Mouse (Mus musculus) neutrophil, adult 65 days (primary cell): ENCODE results near the gene Nlrc5. TPM values are rescaled to one million over a fixed set of nuclear protein-coding genes. Genes with fewer than 3 reads are reported as not detected.

Experiments
- total RNA-seq: library from RNA; stranded (reverse); gene quantifications from 2 replicates; pipeline ENCODE4 v1.2.4, GENCODE M21; 2023

The Nlrc5 gene
- 12.1 and 18.9 TPM in 2 replicates for total RNA-seq

DNA sequence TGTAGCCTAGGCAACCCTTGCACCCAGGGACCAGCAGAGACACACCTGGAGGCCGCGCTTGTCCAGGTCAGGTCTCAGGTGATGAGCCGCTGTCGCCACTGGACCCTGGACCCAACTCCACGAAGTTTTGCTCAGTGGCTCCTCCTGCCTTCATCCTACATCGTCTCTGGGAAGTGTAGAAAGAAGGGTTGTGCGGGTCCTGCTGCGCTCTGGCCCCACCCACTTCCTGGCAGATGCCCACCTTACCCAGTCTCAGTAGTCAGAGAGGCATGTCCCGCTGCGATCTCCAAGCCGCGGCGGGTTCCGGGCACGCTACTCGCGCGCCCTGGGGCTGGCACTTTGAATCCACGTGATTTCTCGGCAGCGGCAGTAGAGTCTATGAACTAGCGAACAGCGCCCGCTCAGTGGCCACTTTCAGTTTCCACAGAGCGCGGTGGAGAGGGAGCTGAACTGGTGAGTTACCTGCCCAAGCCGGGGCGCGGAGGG lies at the start of gene Nlrc5:
Nlrc5 (plus strand) TSS at position 376 of the 486 bp plus-strand sequence.

DNA sequence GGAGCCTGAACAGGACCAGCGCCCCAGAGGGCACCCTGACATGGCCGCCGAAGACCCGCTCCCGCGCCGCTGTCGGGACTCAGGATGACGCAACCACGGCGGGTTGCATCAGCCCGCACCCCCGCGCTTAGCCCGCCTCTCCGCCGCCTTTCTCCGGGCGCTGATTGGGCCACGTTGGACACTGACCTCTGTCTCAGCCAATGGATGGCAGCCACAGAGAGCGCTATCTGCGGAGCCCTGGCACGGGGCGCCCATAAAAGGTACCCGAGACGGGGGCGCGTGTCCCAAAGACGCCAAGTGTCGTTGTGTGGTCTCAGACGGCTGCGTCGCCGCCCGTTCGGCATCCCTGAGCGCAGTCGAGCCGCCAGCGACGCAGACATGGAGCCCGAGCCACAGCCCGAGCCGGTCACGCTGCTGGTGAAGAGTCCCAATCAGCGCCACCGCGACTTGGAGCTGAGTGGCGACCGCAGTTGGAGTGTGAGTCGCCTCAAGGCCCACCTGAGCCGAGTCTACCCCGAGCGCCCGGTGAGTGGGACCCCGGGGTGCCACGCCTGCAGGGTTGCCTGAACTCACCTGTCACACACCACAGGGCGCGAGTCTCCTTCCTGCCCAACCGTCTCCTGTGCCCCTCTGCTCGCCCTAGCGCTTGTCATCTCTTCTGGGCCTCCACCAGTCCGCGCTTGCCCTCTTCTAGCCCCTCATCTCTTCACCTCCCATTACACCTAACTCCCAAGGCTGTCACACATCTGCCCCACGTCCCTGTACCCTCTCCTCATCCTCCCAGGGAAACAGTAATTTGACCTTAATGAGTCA lies 47.7 kb upstream of the Nlrc5 start, which contains the start of gene Herpud1:
Herpud1 (plus strand) TSS at position 225 of the 813 bp plus-strand sequence.

GRCm38 (mm10) chr8:94532873-94533671 lies 98.9 kb downstream of the Nlrc5 start, which contains the start of gene Cpne2:
Gene Cpne2 (plus strand): TSS chr8:94532990.

Other genes with a start within 250 kb of the Nlrc5 start
- gene Nup93, start 219.8 kb upstream of the Nlrc5 start, total RNA-seq, result 13.7 and 17.6 TPM in 2 replicates
- 2.1 and 2.7 TPM in 2 replicates for gene Slc12a3, start 105.2 kb upstream of the Nlrc5 start, total RNA-seq
- gene Herpud1, start 47.9 kb upstream of the Nlrc5 start, total RNA-seq, result 200 and 227 TPM in 2 replicates
- 138 and 192 TPM in 2 replicates for gene Cpne2, start 98.6 kb downstream of the Nlrc5 start, total RNA-seq
- 24.1 and 26.2 TPM in 2 replicates for gene Rspry1, start 167.6 kb downstream of the Nlrc5 start, total RNA-seq
- 21.8 and 24.0 TPM in 2 replicates for gene Fam192a, start 167.6 kb downstream of the Nlrc5 start, total RNA-seq
- gene Arl2bp, start 232.2 kb downstream of the Nlrc5 start, total RNA-seq, result 99.9 and 112 TPM in 2 replicates